Mouse (Mus musculus): ENCODE measurements around the gene Mob3b. TPM values are rescaled to one million over a fixed set of nuclear protein-coding genes. Genes with fewer than 3 reads are reported as not detected.

Mob3b gene
- polyA plus RNA-seq, 1 experiment, result 2.3 TPM

- 78% methylated on average over 6 of the region's 6 CpGs for WGBS
- Histone ChIP-seq H3K4me1 (ENCODE audit: control insufficient read depth, insufficient read depth, insufficient read length) (no peaks in the 10 kb centered on the region), H3K27me3 (ENCODE audit: control insufficient read depth, insufficient read depth, low read length) (no peaks in the 10 kb centered on the region), H3K36me3 (ENCODE audit: control insufficient read depth, insufficient read depth, low read length) (no peaks in the 10 kb centered on the region), H3K27ac (ENCODE audit: insufficient read depth, low read length) (no peak overlapping the region), H3K4me3 (ENCODE audit: extremely low read depth, insufficient read depth, insufficient read length) (no peak overlapping the region)
- no peak for TF ChIP-seq POLR2A (IDR thresholded peaks at IDR 0.05; ENCODE audit: low read depth, low read length)
- TF ChIP-seq CTCF (IDR thresholded peaks at IDR 0.05; ENCODE audit: extremely low read depth, insufficient read depth, insufficient read length, insufficient replicate concordance), result no peak
- DNase-seq (ENCODE audit: low read depth in 1 of 2, low spot score in 2 of 2), result no peak
Measured at GRCm38 (mm10) chr4:35052174-35052942, 104.9 kb downstream of the Mob3b start.

GRCm38 (mm10) chr4:35051152-35051551, 106.1 kb downstream of the Mob3b start:
- 88% methylated on average over 7 of the region's 7 CpGs for WGBS
- no peaks in the 10 kb centered on the region for H3K27me3 ChIP-seq (ENCODE audit: control insufficient read depth, insufficient read depth, low read length)
- H3K4me1 ChIP-seq (ENCODE audit: control insufficient read depth, insufficient read depth, insufficient read length), result no peaks in the 10 kb centered on the region
- TF ChIP-seq CTCF (IDR thresholded peaks at IDR 0.05; ENCODE audit: extremely low read depth, insufficient read depth, insufficient read length, insufficient replicate concordance) (no peak), POLR2A (IDR thresholded peaks at IDR 0.05; ENCODE audit: low read depth, low read length) (no peak)
- DNase-seq (ENCODE audit: low read depth in 1 of 2, low spot score in 2 of 2), result no peak
- H3K4me3 ChIP-seq (ENCODE audit: extremely low read depth, insufficient read depth, insufficient read length), result no peak overlapping the region
- H3K27ac ChIP-seq (ENCODE audit: insufficient read depth, low read length), result no peak overlapping the region
- H3K36me3 ChIP-seq (ENCODE audit: control insufficient read depth, insufficient read depth, low read length), result no peaks in the 10 kb centered on the region

- no peaks in the 10 kb centered on the region for H3K36me3 ChIP-seq (ENCODE audit: control insufficient read depth, insufficient read depth, low read length)
- TF ChIP-seq POLR2A (IDR thresholded peaks at IDR 0.05; ENCODE audit: low read depth, low read length) (no peak), CTCF (IDR thresholded peaks at IDR 0.05; ENCODE audit: extremely low read depth, insufficient read depth, insufficient read length, insufficient replicate concordance) (no peak)
- no peaks in the 10 kb centered on the region for H3K4me1 ChIP-seq (ENCODE audit: control insufficient read depth, insufficient read depth, insufficient read length)
- H3K4me3 ChIP-seq (ENCODE audit: extremely low read depth, insufficient read depth, insufficient read length), result no peak overlapping the region
- no peaks in the 10 kb centered on the region for H3K27me3 ChIP-seq (ENCODE audit: control insufficient read depth, insufficient read depth, low read length)
- no peak overlapping the region for H3K27ac ChIP-seq (ENCODE audit: insufficient read depth, low read length)
- DNase-seq (ENCODE audit: low read depth in 1 of 2, low spot score in 2 of 2), result no peak
- 90% methylated on average over 5 of the region's 5 CpGs for WGBS
Measured at GRCm38 (mm10) chr4:35049742-35050058, 107.6 kb downstream of the Mob3b start.

GRCm38 (mm10) chr4:35049036-35049741, 108.1 kb downstream of the Mob3b start:
- WGBS, result 88% methylated on average over 9 of the region's 9 CpGs
- Histone ChIP-seq H3K4me1 (ENCODE audit: control insufficient read depth, insufficient read depth, insufficient read length) (no peaks in the 10 kb centered on the region), H3K27me3 (ENCODE audit: control insufficient read depth, insufficient read depth, low read length) (no peaks in the 10 kb centered on the region), H3K27ac (ENCODE audit: insufficient read depth, low read length) (no peak overlapping the region), H3K4me3 (ENCODE audit: extremely low read depth, insufficient read depth, insufficient read length) (no peak overlapping the region), H3K36me3 (ENCODE audit: control insufficient read depth, insufficient read depth, low read length) (no peaks in the 10 kb centered on the region)
- no peak for DNase-seq (ENCODE audit: low read depth in 1 of 2, low spot score in 2 of 2)
- TF ChIP-seq POLR2A (IDR thresholded peaks at IDR 0.05; ENCODE audit: low read depth, low read length) (no peak), CTCF (IDR thresholded peaks at IDR 0.05; ENCODE audit: extremely low read depth, insufficient read depth, insufficient read length, insufficient replicate concordance) (no peak)

GRCm38 (mm10) chr4:35040896-35041295, 116.4 kb downstream of the Mob3b start:
- H3K36me3 ChIP-seq (ENCODE audit: control insufficient read depth, insufficient read depth, low read length), result no peaks in the 10 kb centered on the region

GRCm38 (mm10) chr4:35040306-35040705, 117.0 kb downstream of the Mob3b start:
- no peak overlapping the region for H3K4me3 ChIP-seq (ENCODE audit: extremely low read depth, insufficient read depth, insufficient read length)
- H3K36me3 ChIP-seq (ENCODE audit: control insufficient read depth, insufficient read depth, low read length), result no peaks in the 10 kb centered on the region
- no peak for TF ChIP-seq POLR2A (IDR thresholded peaks at IDR 0.05; ENCODE audit: low read depth, low read length)
- TF ChIP-seq CTCF (IDR thresholded peaks at IDR 0.05; ENCODE audit: extremely low read depth, insufficient read depth, insufficient read length, insufficient replicate concordance), result no peak
- 88% methylated on average over 1 of the region's 1 CpGs for WGBS
- no peaks in the 10 kb centered on the region for H3K27me3 ChIP-seq (ENCODE audit: control insufficient read depth, insufficient read depth, low read length)
- H3K4me1 ChIP-seq (ENCODE audit: control insufficient read depth, insufficient read depth, insufficient read length), result no peaks in the 10 kb centered on the region
- no peak for DNase-seq (ENCODE audit: low read depth in 1 of 2, low spot score in 2 of 2)
- no peak overlapping the region for H3K27ac ChIP-seq (ENCODE audit: insufficient read depth, low read length)

More at GRCm38 (mm10) chr4:35040896-35041295, 116.4 kb downstream of the Mob3b start:
- TF ChIP-seq CTCF (IDR thresholded peaks at IDR 0.05; ENCODE audit: extremely low read depth, insufficient read depth, insufficient read length, insufficient replicate concordance) (no peak), POLR2A (IDR thresholded peaks at IDR 0.05; ENCODE audit: low read depth, low read length) (no peak)
- H3K27ac ChIP-seq (ENCODE audit: insufficient read depth, low read length), result no peak overlapping the region
- 94% methylated on average over 5 of the region's 5 CpGs for WGBS
- H3K4me3 ChIP-seq (ENCODE audit: extremely low read depth, insufficient read depth, insufficient read length), result no peak overlapping the region
- H3K4me1 ChIP-seq (ENCODE audit: control insufficient read depth, insufficient read depth, insufficient read length), result no peaks in the 10 kb centered on the region
- no peaks in the 10 kb centered on the region for H3K27me3 ChIP-seq (ENCODE audit: control insufficient read depth, insufficient read depth, low read length)
- no peak for DNase-seq (ENCODE audit: low read depth in 1 of 2, low spot score in 2 of 2)

GRCm38 (mm10) chr4:35037824-35038223, 119.5 kb downstream of the Mob3b start:
- no peaks in the 10 kb centered on the region for H3K36me3 ChIP-seq (ENCODE audit: control insufficient read depth, insufficient read depth, low read length)
- no peaks in the 10 kb centered on the region for H3K27me3 ChIP-seq (ENCODE audit: control insufficient read depth, insufficient read depth, low read length)
- no peak overlapping the region for H3K27ac ChIP-seq (ENCODE audit: insufficient read depth, low read length)
- H3K4me3 ChIP-seq (ENCODE audit: extremely low read depth, insufficient read depth, insufficient read length), result no peak overlapping the region
- H3K4me1 ChIP-seq (ENCODE audit: control insufficient read depth, insufficient read depth, insufficient read length), result no peaks in the 10 kb centered on the region
- no peak for TF ChIP-seq POLR2A (IDR thresholded peaks at IDR 0.05; ENCODE audit: low read depth, low read length)
- TF ChIP-seq CTCF (IDR thresholded peaks at IDR 0.05; ENCODE audit: extremely low read depth, insufficient read depth, insufficient read length, insufficient replicate concordance), result no peak
- no peak for DNase-seq (ENCODE audit: low read depth in 1 of 2, low spot score in 2 of 2)
- WGBS, result 89% methylated on average over 2 of the region's 2 CpGs

Data from spleen, adult 2 months (tissue).